Comparison of ENCODE assay signal across 10 mouse cellular contexts in the genomic region with DNA sequence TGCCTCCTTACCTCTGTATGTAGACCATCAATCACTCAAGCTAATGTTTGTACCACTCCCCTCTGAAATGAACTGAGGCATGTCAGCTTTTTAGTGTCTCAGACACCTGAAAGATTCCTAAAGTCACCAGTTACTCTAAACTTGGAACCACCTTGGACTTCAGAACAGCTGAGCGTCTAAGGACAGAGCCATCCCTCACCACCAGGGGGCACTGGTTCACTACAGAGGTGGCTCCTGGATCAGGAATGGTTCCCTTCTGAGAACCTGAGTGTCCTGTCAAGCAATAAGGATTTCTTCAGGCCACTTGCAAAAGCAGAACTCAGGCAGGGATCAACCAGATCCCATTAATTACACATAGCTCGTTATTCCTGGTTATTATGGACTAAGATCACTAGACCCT. TPM values are rescaled to one million over a fixed set of nuclear protein-coding genes. Genes with fewer than 3 reads are reported as not detected.
A peak's percentile ranks its signal among the peaks of the same experiment; 100 is the strongest.
DNase-seq lines count a peak whose midpoint lies in the region; ATAC-seq lines count a peak whose summit lies in the region.
"Had no signal": no experiment of that assay in that cellular context is flagged by ENCODE, and none has a peak within 500 bp of the region (broad histone marks: within the 10 kb centered on the region; RNA-seq: fewer than 3 reads in every experiment).

No protein-coding gene starts in this region.

- H3K4me2 ChIP-seq in kidney, embryonic 15.5 days, result no peak overlapping the region
- no peak overlapping the region for H3K4me2 ChIP-seq in forebrain, embryonic 16.5 days (ENCODE audit: low read length)
- no peak overlapping the region for H3K4me2 ChIP-seq in intestine, embryonic 14.5 days (ENCODE audit: low read length)
- no peak overlapping the region for H3K4me2 ChIP-seq in stomach, embryonic 14.5 days (replicated peaks; ENCODE audit: low read depth, low read length)
- H3K4me2 ChIP-seq: embryonic facial prominence, embryonic 12.5 days; stomach, embryonic 15.5 days had no signal

- WGBS in kidney, embryonic 15.5 days, result 9% methylated on average over 2 of the region's 2 CpGs
- 8% methylated on average over 2 of the region's 2 CpGs for WGBS in forebrain, embryonic 16.5 days
- WGBS in intestine, embryonic 14.5 days, result 12% methylated on average over 2 of the region's 2 CpGs
- 2% methylated on average over 2 of the region's 2 CpGs for whole genome bisulfite sequencing in stomach, embryonic 14.5 days

- 0 out of 2 replicates have a peak, but pooled peaks cover 3% of the 10 kb centered on the region for H3K4me1 ChIP-seq in kidney, embryonic 15.5 days
- peaks cover 3% of the 10 kb centered on the region; the same call in 1 of the 2 replicates for H3K4me1 ChIP-seq in forebrain, embryonic 16.5 days (replicated peaks; ENCODE audit: control insufficient read depth, insufficient read depth, low read length)
- no peaks in the 10 kb centered on the region for H3K4me1 ChIP-seq in intestine, embryonic 14.5 days (replicated peaks; ENCODE audit: control insufficient read depth, insufficient read depth, low read length)
- H3K4me1 ChIP-seq in stomach, embryonic 14.5 days (ENCODE audit: control insufficient read depth, insufficient read depth, low read length), result no peaks in the 10 kb centered on the region
- H3K4me1 ChIP-seq: stomach, embryonic 15.5 days had no signal

- intact Hi-C loops in left cerebral cortex, postnatal 36 days (cut with DNase I), result loop anchor here (2.0 to 5.0 kb wide), 3 partner anchors 95 to 362 kb away; a partner anchor contains a TSS

- no peak overlapping the region for H3K27ac ChIP-seq in kidney, embryonic 15.5 days
- H3K27ac ChIP-seq in forebrain, embryonic 16.5 days (ENCODE audit: low read length), result no peak overlapping the region
- no peak overlapping the region for H3K27ac ChIP-seq in intestine, embryonic 14.5 days (ENCODE audit: low read depth)
- no peak overlapping the region for H3K27ac ChIP-seq in stomach, embryonic 14.5 days (ENCODE audit: low read length)
- H3K27ac ChIP-seq: embryonic facial prominence, embryonic 12.5 days; stomach, embryonic 15.5 days had no signal

- no peak for ATAC-seq in kidney, embryonic 15.5 days (replicated peaks; ENCODE audit: low FRiP score)
- ATAC-seq in forebrain, embryonic 16.5 days, result peak; percentile 63; the same call in 1 of the 2 replicates
- ATAC-seq in intestine, embryonic 14.5 days (replicated peaks; ENCODE audit: low FRiP score, low TSS enrichment, low read depth), result 0 out of 2 replicates have a peak, but pooled peaks have one; percentile 28
- peak; percentile 44; the same call in 1 of the 2 replicates for ATAC-seq in stomach, embryonic 14.5 days (ENCODE audit: insufficient number of reproducible peaks, insufficient read depth, low FRiP score, low read depth)

- H3K27me3 ChIP-seq in kidney, embryonic 15.5 days, result no peaks in the 10 kb centered on the region
- H3K27me3 ChIP-seq in forebrain, embryonic 16.5 days (replicated peaks; ENCODE audit: control insufficient read depth, insufficient read depth, low read length), result no peaks in the 10 kb centered on the region; the same call in 1 of the 2 replicates
- no peaks in the 10 kb centered on the region for H3K27me3 ChIP-seq in intestine, embryonic 14.5 days (replicated peaks; ENCODE audit: control insufficient read depth, insufficient read depth, low read length)
- no peaks in the 10 kb centered on the region for H3K27me3 ChIP-seq in stomach, embryonic 14.5 days (ENCODE audit: control insufficient read depth, insufficient read depth, low read length)
- H3K27me3 ChIP-seq: embryonic facial prominence, embryonic 12.5 days; stomach, embryonic 15.5 days had no signal

- DNase-seq in kidney, adult 18-20 months, result peak; percentile 81
- peak; percentile 61 for DNase-seq in c-Kit-positive CD71-positive TER-119-negative erythroid progenitor cells, embryonic 14.5 days (ENCODE audit: low read depth)
- DNase-seq in intestine, embryonic 14.5 days (ENCODE audit: low spot score), result peak; percentile 91
- peak; percentile 66 to 77 for DNase-seq in left cerebral cortex, postnatal 36 days (ENCODE audit: low spot score in 2 of 2)
- DNase-seq in naive thymus-derived CD4-positive, alpha-beta T cell, adult 2 months (ENCODE audit: low read depth), result peak; percentile 83

- no peak overlapping the region for H3K4me3 ChIP-seq in kidney, embryonic 15.5 days (replicated peaks)
- H3K4me3 ChIP-seq in forebrain, embryonic 16.5 days (replicated peaks; ENCODE audit: low read length), result no peak overlapping the region
- H3K4me3 ChIP-seq in intestine, embryonic 14.5 days (ENCODE audit: low read depth, low read length), result no peak overlapping the region
- H3K4me3 ChIP-seq in stomach, embryonic 14.5 days (ENCODE audit: low read depth, low read length), result no peak overlapping the region
- H3K4me3 ChIP-seq: embryonic facial prominence, embryonic 12.5 days; stomach, embryonic 15.5 days had no signal

- no peaks in the 10 kb centered on the region for H3K9me3 ChIP-seq in kidney, embryonic 15.5 days (replicated peaks)
- no peaks in the 10 kb centered on the region for H3K9me3 ChIP-seq in forebrain, embryonic 16.5 days (ENCODE audit: control insufficient read depth, low read length)
- H3K9me3 ChIP-seq in intestine, embryonic 14.5 days (ENCODE audit: control insufficient read depth, low read length), result no peaks in the 10 kb centered on the region
- no peaks in the 10 kb centered on the region for H3K9me3 ChIP-seq in stomach, embryonic 14.5 days (ENCODE audit: control insufficient read depth, low read depth, low read length)
- H3K9me3 ChIP-seq: embryonic facial prominence, embryonic 12.5 days; stomach, embryonic 15.5 days had no signal

- H3K36me3 ChIP-seq in kidney, embryonic 15.5 days, result no peaks in the 10 kb centered on the region
- no peaks in the 10 kb centered on the region for H3K36me3 ChIP-seq in forebrain, embryonic 16.5 days (ENCODE audit: control insufficient read depth, insufficient read depth)
- no peaks in the 10 kb centered on the region for H3K36me3 ChIP-seq in intestine, embryonic 14.5 days (ENCODE audit: control insufficient read depth, insufficient read depth, low read length)
- no peaks in the 10 kb centered on the region for H3K36me3 ChIP-seq in stomach, embryonic 14.5 days (ENCODE audit: control insufficient read depth, insufficient read depth, low read length)
- H3K36me3 ChIP-seq: embryonic facial prominence, embryonic 12.5 days; stomach, embryonic 15.5 days had no signal

- H3K9ac ChIP-seq in kidney, embryonic 15.5 days, result no peak overlapping the region
- H3K9ac ChIP-seq in forebrain, embryonic 16.5 days (replicated peaks; ENCODE audit: low read depth, low read length), result no peak overlapping the region
- H3K9ac ChIP-seq in intestine, embryonic 14.5 days (ENCODE audit: low read length), result no peak overlapping the region
- no peak overlapping the region for H3K9ac ChIP-seq in stomach, embryonic 14.5 days (replicated peaks; ENCODE audit: low read depth, low read length)
- H3K9ac ChIP-seq: embryonic facial prominence, embryonic 12.5 days; stomach, embryonic 15.5 days had no signal

RNA-seq across cellular contexts. Expression of a gene that starts 5.9 kb away (rescaled TPM):
- 14.0 and 14.7 TPM in 2 replicates for polyA plus RNA-seq in kidney, embryonic 15.5 days (2015; fragmentation: Nextera tagmentation; extraction: Ambion mirVana)
- polyA plus RNA-seq in forebrain, embryonic 16.5 days (2015; fragmentation: Nextera tagmentation; extraction: Ambion mirVana), result 11.4 and 11.7 TPM in 2 replicates
- 14.8 and 16.5 TPM in 2 replicates for polyA plus RNA-seq in intestine, embryonic 14.5 days (2014; fragmentation: Nextera tagmentation; extraction: Ambion mirVana)
- total RNA-seq in left cerebral cortex, postnatal 36 days (2021), result 10 to 100 TPM; 50.0 to 54.1 TPM
- polyA plus RNA-seq in stomach, embryonic 14.5 days (2014; fragmentation: Nextera tagmentation; extraction: Ambion mirVana), result 15.6 and 16.3 TPM in 2 replicates

RNA-seq across cellular contexts. Expression of a gene that starts 30.5 kb away (rescaled TPM):
- 35.0 and 39.5 TPM in 2 replicates for polyA plus RNA-seq in kidney, embryonic 15.5 days (2015; fragmentation: Nextera tagmentation; extraction: Ambion mirVana)
- polyA plus RNA-seq in forebrain, embryonic 16.5 days (2015; fragmentation: Nextera tagmentation; extraction: Ambion mirVana), result 38.0 and 41.8 TPM in 2 replicates
- polyA plus RNA-seq in intestine, embryonic 14.5 days (2014; fragmentation: Nextera tagmentation; extraction: Ambion mirVana), result 28.8 and 29.2 TPM in 2 replicates
- 10 to 100 TPM; 16.9 to 21.0 TPM for total RNA-seq in left cerebral cortex, postnatal 36 days (2021)
- 26.1 and 27.8 TPM in 2 replicates for polyA plus RNA-seq in stomach, embryonic 14.5 days (2014; fragmentation: Nextera tagmentation; extraction: Ambion mirVana)

RNA-seq across cellular contexts. Expression of a gene that starts 47.1 kb away (rescaled TPM):
- not detected in 2 replicates for polyA plus RNA-seq in kidney, embryonic 15.5 days (2015; fragmentation: Nextera tagmentation; extraction: Ambion mirVana)
- not detected in 2 replicates for polyA plus RNA-seq in forebrain, embryonic 16.5 days (2015; fragmentation: Nextera tagmentation; extraction: Ambion mirVana)
- polyA plus RNA-seq in intestine, embryonic 14.5 days (2014; fragmentation: Nextera tagmentation; extraction: Ambion mirVana), result not detected in 2 replicates
- total RNA-seq in left cerebral cortex, postnatal 36 days (2021), result not detected
- not detected in 2 replicates for polyA plus RNA-seq in stomach, embryonic 14.5 days (2014; fragmentation: Nextera tagmentation; extraction: Ambion mirVana)
- polyA plus RNA-seq: embryonic facial prominence, embryonic 12.5 days had no signal

RNA-seq across cellular contexts. Expression of a gene that starts 50.4 kb away (rescaled TPM):
- polyA plus RNA-seq in kidney, embryonic 15.5 days (2015; fragmentation: Nextera tagmentation; extraction: Ambion mirVana), result not detected in 2 replicates
- polyA plus RNA-seq in forebrain, embryonic 16.5 days (2015; fragmentation: Nextera tagmentation; extraction: Ambion mirVana), result not detected in 2 replicates
- 0.19 TPM in 2 replicates for polyA plus RNA-seq in intestine, embryonic 14.5 days (2014; fragmentation: Nextera tagmentation; extraction: Ambion mirVana)
- total RNA-seq in left cerebral cortex, postnatal 36 days (2021), result not detected
- polyA plus RNA-seq in stomach, embryonic 14.5 days (2014; fragmentation: Nextera tagmentation; extraction: Ambion mirVana), result 0.27 TPM in 1 of 2 replicates, not detected in the other
- polyA plus RNA-seq: embryonic facial prominence, embryonic 12.5 days had no signal
